Mouse (Mus musculus) embryonic fibroblast, embryonic 13.5 days (primary cell): Measurements from ENCODE around the gene Dbp.

Experiments used
- CTCF ChIP-seq: IDR thresholded peaks from 2 replicates; pipeline ENCODE4 v1.5.1; 2011; ENCODE audit warnings: mild to moderate bottlenecking, control low read depth, low read length, moderate library complexity, borderline replicate concordance; ENCODE audit not compliant: insufficient read depth
- POLR2A ChIP-seq: IDR thresholded peaks from 2 replicates; pipeline ENCODE4 v1.6.1; 2011; ENCODE audit warnings: low read depth, mild to moderate bottlenecking, control low read depth, low read length, moderate library complexity

- TF ChIP-seq CTCF (no peak), POLR2A (no peak)
These were observed 18.4 kb downstream of the Dbp start for GRCm38 (mm10) chr7:45723301-45723700.
